Mouse (Mus musculus): Measurements from ENCODE around the gene Cstf1.

The Cstf1 gene

GRCm38 (mm10) chr2:172376551-172376950 is 6.1 kb downstream of the Cstf1 start:
- in situ Hi-C loops (cut with MboI, MseI): no loop called here

- in situ Hi-C loops (cut with MboI, MseI): no loop called here
Measured at GRCm38 (mm10) chr2:172376999-172377515, 6.6 kb downstream of the Cstf1 start.

GRCm38 (mm10) chr2:172378332-172378731 is 7.9 kb downstream of the Cstf1 start:
- in situ Hi-C loops (cut with MboI, MseI): no loop called here

- in situ Hi-C loops (cut with MboI, MseI): loop anchor here (5.0 kb wide), 1 partner anchor 67 kb away; no protein-coding TSS in a partner anchor
Measured at GRCm38 (mm10) chr2:172380513-172380912, 10.0 kb downstream of the Cstf1 start.

GRCm38 (mm10) chr2:172381341-172381740 is 10.9 kb downstream of the Cstf1 start:
- in situ Hi-C loops (cut with MboI, MseI): loop anchor here (5.0 kb wide), 1 partner anchor 66 kb away; no protein-coding TSS in a partner anchor

GRCm38 (mm10) chr2:172381898-172382297 is 11.4 kb downstream of the Cstf1 start:
- in situ Hi-C loops (cut with MboI, MseI): loop anchor here (5.0 kb wide), 1 partner anchor 65 kb away; no protein-coding TSS in a partner anchor

GRCm38 (mm10) chr2:172384715-172385114 is 14.2 kb downstream of the Cstf1 start:
- in situ Hi-C loops (cut with MboI, MseI): loop anchor here (5.0 kb wide), 1 partner anchor 63 kb away; no protein-coding TSS in a partner anchor

GRCm38 (mm10) chr2:172390341-172390740 is 19.9 kb downstream of the Cstf1 start:
- in situ Hi-C loops (cut with MboI, MseI): no loop called here

GRCm38 (mm10) chr2:172392041-172392521 is 21.6 kb downstream of the Cstf1 start:
- in situ Hi-C loops (cut with MboI, MseI): no loop called here

- in situ Hi-C loops (cut with MboI, MseI): no loop called here
Measured at GRCm38 (mm10) chr2:172393391-172394051, 23.0 kb downstream of the Cstf1 start, which contains the start of gene Cass4. Cass4 (plus strand) TSS chr2:172393794.

GRCm38 (mm10) chr2:172394052-172394392 is 23.5 kb downstream of the Cstf1 start:
- in situ Hi-C loops (cut with MboI, MseI): no loop called here

- in situ Hi-C loops (cut with MboI, MseI): no loop called here
Measured at GRCm38 (mm10) chr2:172394671-172395070, 24.2 kb downstream of the Cstf1 start.

- in situ Hi-C loops (cut with MboI, MseI): no loop called here
Measured at GRCm38 (mm10) chr2:172395961-172396360, 25.5 kb downstream of the Cstf1 start.

GRCm38 (mm10) chr2:172399901-172400300 is 29.4 kb downstream of the Cstf1 start:
- in situ Hi-C loops (cut with MboI, MseI): loop anchor here (5.0 kb wide), 1 partner anchor 37 kb away; no protein-coding TSS in a partner anchor

GRCm38 (mm10) chr2:172401116-172401825 is 30.8 kb downstream of the Cstf1 start:
- in situ Hi-C loops (cut with MboI, MseI): loop anchor here (5.0 kb wide), 1 partner anchor 36 kb away; no protein-coding TSS in a partner anchor

- in situ Hi-C loops (cut with MboI, MseI): loop anchor here (5.0 kb wide), 1 partner anchor 33 kb away; no protein-coding TSS in a partner anchor
Measured at GRCm38 (mm10) chr2:172404239-172404638, 33.8 kb downstream of the Cstf1 start.

- in situ Hi-C loops (cut with MboI, MseI): no loop called here
Measured at GRCm38 (mm10) chr2:172405011-172405410, 34.5 kb downstream of the Cstf1 start.

GRCm38 (mm10) chr2:172406173-172406572 is 35.7 kb downstream of the Cstf1 start:
- in situ Hi-C loops (cut with MboI, MseI): no loop called here

GRCm38 (mm10) chr2:172407499-172407898 is 37.0 kb downstream of the Cstf1 start:
- in situ Hi-C loops (cut with MboI, MseI): no loop called here

- in situ Hi-C loops (cut with MboI, MseI): no loop called here
Measured at GRCm38 (mm10) chr2:172410686-172411085, 40.2 kb downstream of the Cstf1 start.

- in situ Hi-C loops (cut with MboI, MseI): no loop called here
Measured at GRCm38 (mm10) chr2:172411091-172411490, 40.6 kb downstream of the Cstf1 start.

- in situ Hi-C loops (cut with MboI, MseI): no loop called here
Measured at GRCm38 (mm10) chr2:172412454-172412853, 42.0 kb downstream of the Cstf1 start.

Data from T-helper 2 cell (primary cell).